Mouse (Mus musculus): Measurements from ENCODE around the gene Myh7b. TPM values are rescaled to one million over a fixed set of nuclear protein-coding genes. Genes with fewer than 3 reads are reported as not detected.

The Myh7b gene
- total RNA-seq, 2 experiments from 2014 or later: 1.2 to 3.6 TPM

DNA sequence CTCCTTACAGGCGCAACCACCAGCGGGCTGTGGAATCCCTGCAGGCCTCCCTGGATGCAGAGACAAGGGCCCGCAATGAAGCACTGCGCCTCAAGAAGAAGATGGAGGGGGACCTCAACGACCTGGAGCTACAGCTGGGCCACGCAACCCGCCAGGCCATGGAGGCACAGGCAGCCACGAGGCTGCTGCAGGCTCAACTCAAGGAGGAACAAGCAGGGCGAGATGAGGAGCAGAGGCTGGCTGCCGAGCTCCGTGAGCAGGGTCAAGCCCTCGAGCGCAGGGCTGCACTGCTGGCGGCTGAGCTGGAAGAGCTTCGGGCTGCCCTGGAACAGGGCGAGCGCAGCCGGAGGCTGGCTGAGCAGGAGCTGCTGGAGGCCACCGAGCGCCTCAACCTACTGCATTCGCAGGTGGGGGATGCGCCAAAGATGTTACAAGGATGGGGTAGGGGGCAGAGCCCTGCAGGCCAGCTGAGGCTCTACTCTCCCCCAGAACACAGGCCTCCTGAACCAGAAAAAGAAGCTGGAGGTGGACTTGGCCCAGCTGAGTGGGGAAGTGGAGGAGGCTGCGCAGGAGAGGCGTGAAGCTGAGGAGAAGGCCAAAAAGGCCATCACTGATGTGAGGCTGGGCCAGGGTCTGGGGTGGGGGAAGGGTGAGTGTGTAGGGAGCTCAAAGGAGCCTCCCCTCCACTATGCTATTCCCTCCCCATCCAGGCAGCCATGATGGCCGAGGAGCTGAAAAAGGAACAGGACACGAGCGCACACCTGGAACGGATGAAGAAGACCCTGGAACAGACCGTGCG is 21.3 kb downstream of the Myh7b start:
- intact Hi-C loops (cut with DNase I): no loop called here
- DNase-seq: no peak

DNA sequence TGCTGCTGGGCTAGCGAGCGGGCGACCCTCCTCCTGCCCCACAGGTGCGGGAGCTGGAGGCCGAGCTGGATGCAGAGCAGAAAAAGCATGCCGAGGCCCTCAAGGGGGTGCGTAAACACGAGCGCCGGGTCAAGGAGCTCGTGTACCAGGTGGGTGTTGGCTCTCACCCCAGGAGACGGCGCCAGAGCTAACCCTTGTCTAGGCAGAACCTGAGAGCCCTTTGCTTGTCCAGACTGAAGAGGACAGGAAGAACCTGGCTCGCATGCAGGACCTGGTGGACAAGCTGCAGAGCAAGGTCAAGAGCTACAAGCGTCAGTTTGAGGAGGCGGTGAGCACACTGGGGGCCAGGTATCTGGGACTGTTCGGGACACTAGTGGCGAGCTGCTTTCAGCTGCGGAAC is 22.1 kb downstream of the Myh7b start:
- intact Hi-C loops (cut with DNase I): no loop called here
- DNase-seq: no peak

GRCm38 (mm10) chr2:155633731-155634130 is 22.7 kb downstream of the Myh7b start:
- DNase-seq: no peak
- intact Hi-C loops (cut with DNase I): no loop called here

DNA sequence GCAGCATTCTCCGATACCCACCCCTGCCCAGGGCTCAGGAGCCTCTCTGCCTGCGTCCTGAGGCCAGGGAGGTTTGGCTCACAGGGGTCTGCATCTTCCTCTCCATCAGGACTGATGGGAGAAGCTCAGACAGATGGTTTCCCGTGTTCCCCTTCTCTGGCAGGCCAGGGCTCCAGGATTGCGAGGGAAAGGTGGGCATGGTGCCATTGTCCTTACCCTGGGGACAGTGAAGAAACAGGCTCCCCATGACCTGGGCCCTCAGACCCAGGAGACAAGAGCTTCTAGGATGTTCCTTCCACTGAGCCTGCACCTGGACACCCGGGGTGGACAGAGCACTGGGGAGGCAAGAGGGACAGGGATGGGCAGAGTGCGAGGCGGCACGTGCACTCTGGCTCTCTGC is 23.6 kb downstream of the Myh7b start:
- no peak for DNase-seq
- intact Hi-C loops (cut with DNase I): no loop called here

DNA sequence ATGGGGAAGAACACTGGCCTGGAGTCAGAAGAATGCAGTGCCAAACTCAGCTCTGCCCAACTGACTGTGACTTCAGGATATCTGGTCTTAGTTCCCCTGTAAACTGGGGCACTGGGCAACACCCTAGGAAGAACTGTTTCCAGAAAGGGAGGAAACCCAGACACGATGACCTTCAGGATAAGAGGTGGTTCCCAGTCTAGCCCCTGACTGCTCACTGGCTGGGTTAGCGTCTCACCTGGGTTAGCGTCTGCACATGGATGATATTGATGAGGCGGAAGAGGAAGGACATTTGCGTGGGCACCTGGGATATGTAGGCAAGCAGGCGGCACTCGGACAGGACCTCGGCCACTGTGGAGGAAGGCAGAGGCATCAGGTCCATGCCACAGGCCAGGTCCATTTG is 24.9 kb downstream of the Myh7b start:
- intact Hi-C loops (cut with DNase I): no loop called here
- no peak for DNase-seq

DNA sequence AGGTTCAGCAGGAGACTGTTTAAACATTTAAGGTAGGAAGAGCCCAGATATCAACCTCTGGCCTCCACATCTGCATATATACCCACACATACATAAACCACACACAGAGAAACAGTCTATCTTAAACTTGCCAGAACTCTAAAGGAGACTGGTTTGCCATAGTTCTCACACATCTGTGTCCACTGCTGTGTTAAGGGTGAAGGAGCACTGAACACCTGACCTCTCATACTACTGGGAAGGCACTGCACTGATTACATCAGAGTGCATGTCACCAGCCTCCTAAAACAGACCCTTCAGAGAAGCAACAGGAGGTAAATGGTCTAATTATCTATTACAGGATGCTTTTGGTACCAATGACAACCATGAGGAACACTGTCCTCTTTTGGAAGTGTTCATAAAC is 25.9 kb downstream of the Myh7b start:
- intact Hi-C loops (cut with DNase I): no loop called here

GRCm38 (mm10) chr2:155637411-155637810 is 26.4 kb downstream of the Myh7b start:
- no peak for DNase-seq
- intact Hi-C loops (cut with DNase I): no loop called here

More for the DNA sequence above, 25.9 kb downstream of the Myh7b start:
- DNase-seq: no peak

DNA sequence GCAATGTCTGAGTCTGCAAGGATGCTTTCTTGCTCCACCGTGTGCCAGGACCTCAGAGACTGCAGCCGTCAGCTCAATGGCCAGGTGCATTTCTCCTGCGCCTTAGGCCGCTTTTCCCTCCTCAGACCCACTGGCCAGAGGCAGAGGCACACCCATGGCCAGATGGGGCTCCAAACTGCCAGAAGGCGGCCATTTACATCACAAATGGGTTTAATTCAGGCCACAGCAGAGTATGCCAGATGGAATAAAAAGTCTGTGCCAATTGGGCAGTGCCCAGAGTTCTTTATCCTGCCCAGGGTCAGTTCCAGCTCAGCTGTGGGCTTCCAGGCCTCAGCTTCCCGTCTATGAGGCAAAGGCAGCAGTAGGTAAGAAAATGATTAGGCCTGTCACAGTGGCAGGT is 29.6 kb downstream of the Myh7b start:
- DNase-seq: peak; percentile 86
- intact Hi-C loops (cut with DNase I): no loop called here

GRCm38 (mm10) chr2:155641540-155642472 is 30.8 kb downstream of the Myh7b start:
- DNase-seq: peak; percentile 71

DNA sequence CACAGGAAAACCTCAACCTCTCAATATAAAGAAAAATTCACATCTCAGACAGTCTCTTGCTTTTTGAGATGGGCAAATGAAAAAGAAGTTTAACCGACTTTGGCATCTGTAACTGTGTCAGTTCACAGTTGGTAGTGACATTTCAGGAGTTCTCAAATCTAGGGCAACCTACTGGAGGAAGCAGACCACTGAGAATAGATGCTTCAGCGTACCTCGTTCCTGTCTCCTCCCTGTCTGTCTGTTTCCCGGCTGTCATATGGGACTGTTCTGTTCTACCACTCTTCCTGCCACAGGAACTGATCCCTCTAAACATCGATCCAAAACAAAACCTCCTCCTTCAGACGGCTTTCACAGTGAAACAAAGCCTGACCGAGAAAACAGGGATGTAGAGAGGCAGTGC is 34.7 kb downstream of the Myh7b start:
- DNase-seq: no peak
- intact Hi-C loops (cut with DNase I): no loop called here

More at GRCm38 (mm10) chr2:155641540-155642472, 30.8 kb downstream of the Myh7b start:
- intact Hi-C loops (cut with DNase I): no loop called here

- DNase-seq: no peak
- intact Hi-C loops (cut with DNase I): no loop called here
Measured at GRCm38 (mm10) chr2:155652618-155653017, 41.6 kb downstream of the Myh7b start.

DNA sequence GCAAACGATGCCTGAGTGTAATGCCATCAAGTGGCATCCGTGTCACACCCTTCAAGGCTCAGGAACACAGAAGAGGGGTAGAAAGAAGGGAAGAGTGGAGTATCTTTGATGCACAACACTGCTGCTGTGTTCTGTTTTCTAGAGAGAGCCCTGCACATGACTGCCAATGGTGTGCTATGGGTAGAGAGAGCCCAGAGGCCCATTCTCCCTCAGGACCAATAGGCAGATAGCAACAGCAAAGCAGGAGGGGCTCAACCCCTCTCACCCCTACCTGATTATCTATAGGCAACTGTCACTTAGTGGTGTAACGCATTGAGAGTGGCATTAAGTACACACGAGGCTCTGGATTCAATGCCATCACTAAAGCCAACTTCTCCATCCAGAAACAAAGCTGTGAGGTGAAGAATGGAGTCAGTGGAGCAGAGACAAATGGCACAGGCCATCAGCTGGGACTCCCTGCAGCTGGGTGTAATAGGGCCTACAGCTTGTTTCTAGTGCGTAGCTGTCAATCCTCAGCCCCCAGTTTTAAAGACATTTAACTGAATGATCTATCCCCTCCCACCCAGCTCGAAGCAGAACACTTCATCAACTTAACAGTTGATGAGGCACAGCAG is 44.9 kb downstream of the Myh7b start:
- intact Hi-C loops (cut with DNase I): no loop called here

DNA sequence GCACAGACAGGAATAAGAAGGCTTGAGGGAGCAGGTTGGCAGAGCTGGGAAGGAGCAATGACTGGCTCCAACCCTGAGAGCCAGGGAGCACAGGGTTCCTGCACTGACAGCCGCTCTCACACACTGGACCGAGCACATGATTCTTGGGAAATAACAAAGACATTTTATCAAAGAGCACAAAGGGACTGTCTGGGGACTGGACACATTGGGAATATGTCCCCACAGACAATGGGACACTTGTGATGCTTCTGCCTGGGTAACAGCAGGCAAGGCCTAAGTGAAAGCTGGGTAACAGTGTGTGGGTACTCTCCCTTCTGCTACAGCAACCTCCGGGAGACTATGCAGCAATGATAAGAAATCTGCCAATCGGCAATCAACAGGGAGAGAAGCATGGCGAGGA is 51.4 kb downstream of the Myh7b start:
- DNase-seq: no peak
- intact Hi-C loops (cut with DNase I): loop anchor here (5.0 kb wide), 1 partner anchor 105 kb away; no protein-coding TSS in a partner anchor

More for the DNA sequence above, 44.9 kb downstream of the Myh7b start:
- DNase-seq: no peak

DNA sequence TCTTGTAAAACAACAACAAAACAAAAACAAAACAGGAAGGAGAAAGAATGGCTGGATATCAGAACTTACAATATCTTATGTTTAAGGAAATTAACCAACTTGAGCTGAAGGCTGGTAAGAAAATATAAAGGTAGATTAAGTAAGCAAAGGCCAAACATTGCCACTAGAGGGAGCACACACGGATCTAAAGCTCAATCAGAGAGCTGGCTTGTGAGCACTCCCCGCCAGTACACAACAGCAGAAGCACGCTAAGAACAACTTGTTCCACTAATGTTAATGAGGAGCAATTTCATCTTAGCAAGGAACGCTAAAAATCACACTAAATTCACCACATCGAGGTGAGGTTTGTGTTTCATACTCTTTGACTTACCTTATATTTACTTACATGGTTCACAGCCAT is 52.1 kb downstream of the Myh7b start:
- peak; percentile 59 for DNase-seq
- intact Hi-C loops (cut with DNase I): loop anchor here (5.0 kb wide), 1 partner anchor 104 kb away; no protein-coding TSS in a partner anchor

- intact Hi-C loops (cut with DNase I): loop anchor here (5.0 kb wide), 1 partner anchor 103 kb away; no protein-coding TSS in a partner anchor
- DNase-seq: no peak
Measured at GRCm38 (mm10) chr2:155663910-155664460, 53.0 kb downstream of the Myh7b start.

DNA sequence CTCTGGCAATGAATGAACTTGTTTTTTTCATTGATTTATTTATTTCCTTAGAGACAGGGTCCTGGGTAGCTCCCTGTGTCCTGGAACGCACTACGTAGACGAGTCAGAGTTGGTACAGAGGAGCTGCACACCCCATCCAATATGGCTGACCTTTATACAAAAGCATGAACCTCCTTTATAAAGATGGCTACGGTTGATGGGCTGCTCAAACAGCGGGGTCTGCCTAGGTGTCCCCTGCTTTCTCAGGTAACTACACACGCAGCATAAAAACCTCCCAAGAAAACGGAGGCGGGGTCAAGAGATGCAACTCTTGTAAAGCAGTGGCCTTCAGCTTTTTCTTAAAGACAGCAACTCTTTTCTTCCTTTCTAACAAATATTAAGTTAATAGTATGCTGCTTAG is 56.9 kb downstream of the Myh7b start:
- intact Hi-C loops (cut with DNase I): no loop called here
- no peak for DNase-seq

GRCm38 (mm10) chr2:155668461-155668860 is 57.4 kb downstream of the Myh7b start:
- DNase-seq: peak; percentile 40
- intact Hi-C loops (cut with DNase I): no loop called here

DNA sequence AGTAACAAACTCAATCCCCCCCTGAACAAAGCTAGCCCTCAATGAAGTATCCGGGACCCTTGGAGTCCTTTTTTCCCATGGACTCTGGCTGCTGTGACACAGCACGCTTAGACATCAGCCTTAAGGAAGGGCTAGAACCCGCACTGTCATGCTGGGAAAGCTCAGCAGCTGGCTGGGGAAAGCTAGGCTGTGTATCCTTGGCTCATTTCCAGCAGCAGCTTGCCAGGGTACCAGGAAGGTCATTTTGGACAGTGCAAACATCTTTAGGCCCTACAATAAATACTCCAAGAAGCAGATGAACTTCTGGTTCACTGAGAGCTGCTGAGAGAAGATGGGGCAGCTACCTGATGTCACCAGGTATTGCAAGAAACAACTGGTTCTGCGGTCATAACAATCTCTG is 60.2 kb downstream of the Myh7b start:
- intact Hi-C loops (cut with DNase I): no loop called here
- peak; percentile 25 for DNase-seq

GRCm38 (mm10) chr2:155673546-155673945 is 62.5 kb downstream of the Myh7b start:
- peak; percentile 68 for DNase-seq
- intact Hi-C loops (cut with DNase I): no loop called here

GRCm38 (mm10) chr2:155675118-155675517 is 64.1 kb downstream of the Myh7b start:
- DNase-seq: no peak
- intact Hi-C loops (cut with DNase I): no loop called here

Data from left cerebral cortex, postnatal 4 days (tissue).